Mouse (Mus musculus): Measurements from ENCODE around the gene Kcnd3. TPM values are rescaled to one million over a fixed set of nuclear protein-coding genes. Genes with fewer than 3 reads are reported as not detected.
A peak's percentile ranks its signal among the peaks of the same experiment; 100 is the strongest.

Gene Kcnd3
- polyA plus RNA-seq (2014; fragmentation: Nextera tagmentation; extraction: Ambion mirVana): 0.22 and 0.37 TPM in 2 replicates

- Histone ChIP-seq H3K4me3 (ENCODE audit: low read depth, low read length) (peak within 1 kb of the TSS; percentile 54), H3K27me3 (replicated peaks; ENCODE audit: control insufficient read depth, insufficient read depth, low read length) (peaks cover 64% of the 10 kb centered on the region), H3K27ac (ENCODE audit: low read depth, low read length) (no peak within 1 kb of the TSS), H3K9ac (ENCODE audit: low read depth, low read length) (no peak within 1 kb of the TSS), H3K9me3 (ENCODE audit: control insufficient read depth, low read length) (no peaks in the 10 kb centered on the region), H3K4me1 (replicated peaks; ENCODE audit: control insufficient read depth, insufficient read depth, low read length) (peaks cover 6% of the 10 kb centered on the region; the same call in 1 of the 2 replicates), H3K36me3 (ENCODE audit: control insufficient read depth, insufficient read depth, low read length) (no peaks in the 10 kb centered on the region), H3K4me2 (peak within 1 kb of the TSS; percentile 85)
- DNase-seq (ENCODE audit: low spot score) (peak; percentile 43), ATAC-seq (replicated peaks; ENCODE audit: low FRiP score) (peak; percentile 43; the same call in 1 of the 2 replicates)
- WGBS: 2% methylated on average over 73 of the region's 98 CpGs
Observed at GRCm38 (mm10) chr3:105451627-105452555, at the start of gene Kcnd3. Kcnd3 (plus strand) TSS chr3:105452330.

- Histone ChIP-seq H3K27ac (ENCODE audit: low read depth, low read length) (no peak overlapping the region), H3K9ac (ENCODE audit: low read depth, low read length) (no peak overlapping the region), H3K9me3 (ENCODE audit: control insufficient read depth, low read length) (no peaks in the 10 kb centered on the region), H3K36me3 (ENCODE audit: control insufficient read depth, insufficient read depth, low read length) (no peaks in the 10 kb centered on the region), H3K27me3 (replicated peaks; ENCODE audit: control insufficient read depth, insufficient read depth, low read length) (no peaks in the 10 kb centered on the region), H3K4me1 (replicated peaks; ENCODE audit: control insufficient read depth, insufficient read depth, low read length) (no peaks in the 10 kb centered on the region; the same call in 1 of the 2 replicates), H3K4me2 (no peak overlapping the region), H3K4me3 (ENCODE audit: low read depth, low read length) (no peak overlapping the region)
- no peak for DNase-seq (ENCODE audit: low spot score)
- 22% methylated on average over 5 of the region's 5 CpGs for WGBS
- ATAC-seq (replicated peaks; ENCODE audit: low FRiP score): peak; percentile 67
Observed at GRCm38 (mm10) chr3:105402676-105403075, 49.5 kb upstream of the Kcnd3 start.

GRCm38 (mm10) chr3:105403410-105404076 is 48.6 kb upstream of the Kcnd3 start:
- Histone ChIP-seq H3K4me2 (no peak overlapping the region), H3K27ac (ENCODE audit: low read depth, low read length) (no peak overlapping the region), H3K27me3 (replicated peaks; ENCODE audit: control insufficient read depth, insufficient read depth, low read length) (no peaks in the 10 kb centered on the region), H3K9me3 (ENCODE audit: control insufficient read depth, low read length) (no peaks in the 10 kb centered on the region), H3K9ac (ENCODE audit: low read depth, low read length) (no peak overlapping the region), H3K36me3 (ENCODE audit: control insufficient read depth, insufficient read depth, low read length) (no peaks in the 10 kb centered on the region), H3K4me3 (ENCODE audit: low read depth, low read length) (no peak overlapping the region), H3K4me1 (replicated peaks; ENCODE audit: control insufficient read depth, insufficient read depth, low read length) (no peaks in the 10 kb centered on the region; the same call in 1 of the 2 replicates)
- no peak for ATAC-seq (replicated peaks; ENCODE audit: low FRiP score)
- WGBS: 68% methylated on average over 5 of the region's 5 CpGs
- no peak for DNase-seq (ENCODE audit: low spot score)

DNA sequence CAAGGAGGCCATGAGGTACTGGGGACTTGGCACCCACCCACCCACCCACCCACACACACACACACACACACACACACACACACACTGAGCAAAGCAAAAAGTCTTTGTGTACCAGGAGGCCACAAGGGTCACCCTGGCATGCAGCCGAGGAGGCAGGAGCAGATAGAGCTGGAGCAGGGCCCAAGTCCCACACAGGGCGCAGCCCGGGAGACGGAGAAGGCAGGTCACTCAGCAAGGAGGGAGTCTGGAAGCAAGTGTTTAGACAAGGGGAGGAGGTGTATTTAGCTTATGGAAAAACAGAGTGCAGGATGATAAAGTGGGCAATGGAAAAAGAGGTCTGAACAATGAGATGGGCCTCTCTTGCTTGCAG is 48.1 kb upstream of the Kcnd3 start:
- ATAC-seq (replicated peaks; ENCODE audit: low FRiP score): no peak
- 68% methylated on average over 4 of the region's 4 CpGs for WGBS
- no peak for DNase-seq (ENCODE audit: low spot score)

GRCm38 (mm10) chr3:105405516-105405915 is 46.6 kb upstream of the Kcnd3 start:
- Histone ChIP-seq H3K4me2 (no peak overlapping the region), H3K4me1 (replicated peaks; ENCODE audit: control insufficient read depth, insufficient read depth, low read length) (no peaks in the 10 kb centered on the region; the same call in 1 of the 2 replicates), H3K4me3 (ENCODE audit: low read depth, low read length) (no peak overlapping the region), H3K27ac (ENCODE audit: low read depth, low read length) (no peak overlapping the region), H3K27me3 (replicated peaks; ENCODE audit: control insufficient read depth, insufficient read depth, low read length) (no peaks in the 10 kb centered on the region), H3K36me3 (ENCODE audit: control insufficient read depth, insufficient read depth, low read length) (no peaks in the 10 kb centered on the region), H3K9ac (ENCODE audit: low read depth, low read length) (no peak overlapping the region), H3K9me3 (ENCODE audit: control insufficient read depth, low read length) (no peaks in the 10 kb centered on the region)
- ATAC-seq (replicated peaks; ENCODE audit: low FRiP score) (no peak), DNase-seq (ENCODE audit: low spot score) (no peak)
- 83% methylated on average over 7 of the region's 7 CpGs for WGBS

More for the DNA sequence above, 48.1 kb upstream of the Kcnd3 start:
- H3K27ac ChIP-seq (ENCODE audit: low read depth, low read length): no peak overlapping the region
- no peaks in the 10 kb centered on the region; the same call in 1 of the 2 replicates for H3K4me1 ChIP-seq (replicated peaks; ENCODE audit: control insufficient read depth, insufficient read depth, low read length)
- H3K27me3 ChIP-seq (replicated peaks; ENCODE audit: control insufficient read depth, insufficient read depth, low read length): no peaks in the 10 kb centered on the region
- H3K9ac ChIP-seq (ENCODE audit: low read depth, low read length): no peak overlapping the region
- no peak overlapping the region for H3K4me3 ChIP-seq (ENCODE audit: low read depth, low read length)
- no peaks in the 10 kb centered on the region for H3K36me3 ChIP-seq (ENCODE audit: control insufficient read depth, insufficient read depth, low read length)
- no peak overlapping the region for H3K4me2 ChIP-seq
- H3K9me3 ChIP-seq (ENCODE audit: control insufficient read depth, low read length): no peaks in the 10 kb centered on the region

DNA sequence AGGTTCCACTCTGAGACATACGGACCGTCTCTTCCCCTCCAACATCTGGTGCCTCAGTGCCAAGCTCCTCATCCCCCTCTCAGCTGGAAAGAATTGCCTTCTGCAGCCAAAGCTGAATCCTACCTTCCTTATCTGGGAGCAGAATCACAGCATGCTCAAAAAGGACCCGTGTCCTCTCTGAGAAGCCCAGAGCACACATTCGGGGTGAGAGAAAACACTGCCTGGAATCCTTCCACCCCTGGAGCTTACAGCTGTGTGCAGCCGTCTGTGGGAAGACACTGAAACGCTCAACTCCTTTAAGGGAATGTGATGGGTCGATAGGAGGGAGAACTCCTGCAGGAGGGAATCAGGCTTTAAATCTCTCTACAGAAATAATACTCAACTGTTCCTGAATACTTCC is 46.1 kb upstream of the Kcnd3 start:
- no peak overlapping the region for H3K4me2 ChIP-seq
- H3K4me3 ChIP-seq (ENCODE audit: low read depth, low read length): no peak overlapping the region
- H3K27me3 ChIP-seq (replicated peaks; ENCODE audit: control insufficient read depth, insufficient read depth, low read length): no peaks in the 10 kb centered on the region
- no peak overlapping the region for H3K27ac ChIP-seq (ENCODE audit: low read depth, low read length)
- no peak overlapping the region for H3K9ac ChIP-seq (ENCODE audit: low read depth, low read length)
- no peaks in the 10 kb centered on the region; the same call in 1 of the 2 replicates for H3K4me1 ChIP-seq (replicated peaks; ENCODE audit: control insufficient read depth, insufficient read depth, low read length)
- DNase-seq (ENCODE audit: low spot score) (no peak), ATAC-seq (replicated peaks; ENCODE audit: low FRiP score) (no peak)
- H3K9me3 ChIP-seq (ENCODE audit: control insufficient read depth, low read length): no peaks in the 10 kb centered on the region
- H3K36me3 ChIP-seq (ENCODE audit: control insufficient read depth, insufficient read depth, low read length): no peaks in the 10 kb centered on the region
- WGBS: 63% methylated on average over 7 of the region's 7 CpGs

GRCm38 (mm10) chr3:105408211-105408610 is 43.9 kb upstream of the Kcnd3 start:
- H3K36me3 ChIP-seq (ENCODE audit: control insufficient read depth, insufficient read depth, low read length): no peaks in the 10 kb centered on the region
- DNase-seq (ENCODE audit: low spot score): no peak
- H3K9me3 ChIP-seq (ENCODE audit: control insufficient read depth, low read length): no peaks in the 10 kb centered on the region
- H3K4me2 ChIP-seq: no peak overlapping the region
- no peak overlapping the region for H3K9ac ChIP-seq (ENCODE audit: low read depth, low read length)
- H3K27me3 ChIP-seq (replicated peaks; ENCODE audit: control insufficient read depth, insufficient read depth, low read length): no peaks in the 10 kb centered on the region
- no peak for ATAC-seq (replicated peaks; ENCODE audit: low FRiP score)
- H3K27ac ChIP-seq (ENCODE audit: low read depth, low read length): no peak overlapping the region
- H3K4me3 ChIP-seq (ENCODE audit: low read depth, low read length): no peak overlapping the region
- whole genome bisulfite sequencing: 76% methylated on average over 3 of the region's 3 CpGs
- no peaks in the 10 kb centered on the region for H3K4me1 ChIP-seq (replicated peaks; ENCODE audit: control insufficient read depth, insufficient read depth, low read length)

- H3K4me2 ChIP-seq: no peak overlapping the region
- ATAC-seq (replicated peaks; ENCODE audit: low FRiP score) (no peak), DNase-seq (ENCODE audit: low spot score) (no peak)
- no peaks in the 10 kb centered on the region for H3K27me3 ChIP-seq (replicated peaks; ENCODE audit: control insufficient read depth, insufficient read depth, low read length)
- no peaks in the 10 kb centered on the region for H3K9me3 ChIP-seq (ENCODE audit: control insufficient read depth, low read length)
- no peaks in the 10 kb centered on the region for H3K36me3 ChIP-seq (ENCODE audit: control insufficient read depth, insufficient read depth, low read length)
- H3K4me1 ChIP-seq (replicated peaks; ENCODE audit: control insufficient read depth, insufficient read depth, low read length): no peaks in the 10 kb centered on the region
- no peak overlapping the region for H3K27ac ChIP-seq (ENCODE audit: low read depth, low read length)
- 90% methylated on average over 5 of the region's 5 CpGs for WGBS
- H3K9ac ChIP-seq (ENCODE audit: low read depth, low read length): no peak overlapping the region
- H3K4me3 ChIP-seq (ENCODE audit: low read depth, low read length): no peak overlapping the region
Observed at GRCm38 (mm10) chr3:105410810-105411209, 41.3 kb upstream of the Kcnd3 start.

Data from liver, embryonic 11.5 days (tissue).